Mouse (Mus musculus): Measurements from ENCODE around the gene Cryba4. TPM values are rescaled to one million over a fixed set of nuclear protein-coding genes. Genes with fewer than 3 reads are reported as not detected.

Gene Cryba4
- polyA plus RNA-seq (2015; fragmentation: Nextera tagmentation; extraction: Ambion mirVana) = 51.8 and 71.2 TPM in 2 replicates

DNA sequence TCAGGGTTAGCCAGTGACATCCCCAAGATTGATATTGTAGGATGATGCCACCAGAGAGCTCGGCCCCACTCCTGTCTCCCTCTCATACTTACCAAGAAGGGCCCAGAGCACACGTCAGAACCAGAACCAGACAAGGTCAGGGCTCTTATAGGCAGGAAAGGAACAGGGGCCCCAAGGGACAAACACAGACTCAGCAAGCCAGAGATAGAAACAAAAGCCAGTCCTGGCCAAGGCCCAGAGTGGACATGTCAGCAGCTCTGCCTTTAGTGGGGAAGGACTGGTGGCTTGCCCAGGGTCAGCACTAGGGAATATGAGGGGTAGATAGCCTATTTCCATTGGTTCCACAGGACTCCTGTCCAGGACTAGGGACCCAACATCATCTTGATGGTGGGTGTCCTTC lies at the start of gene Cryba4:
Gene Cryba4, minus strand, starts transcription at position 119 of the 400 bp plus-strand sequence.

DNA sequence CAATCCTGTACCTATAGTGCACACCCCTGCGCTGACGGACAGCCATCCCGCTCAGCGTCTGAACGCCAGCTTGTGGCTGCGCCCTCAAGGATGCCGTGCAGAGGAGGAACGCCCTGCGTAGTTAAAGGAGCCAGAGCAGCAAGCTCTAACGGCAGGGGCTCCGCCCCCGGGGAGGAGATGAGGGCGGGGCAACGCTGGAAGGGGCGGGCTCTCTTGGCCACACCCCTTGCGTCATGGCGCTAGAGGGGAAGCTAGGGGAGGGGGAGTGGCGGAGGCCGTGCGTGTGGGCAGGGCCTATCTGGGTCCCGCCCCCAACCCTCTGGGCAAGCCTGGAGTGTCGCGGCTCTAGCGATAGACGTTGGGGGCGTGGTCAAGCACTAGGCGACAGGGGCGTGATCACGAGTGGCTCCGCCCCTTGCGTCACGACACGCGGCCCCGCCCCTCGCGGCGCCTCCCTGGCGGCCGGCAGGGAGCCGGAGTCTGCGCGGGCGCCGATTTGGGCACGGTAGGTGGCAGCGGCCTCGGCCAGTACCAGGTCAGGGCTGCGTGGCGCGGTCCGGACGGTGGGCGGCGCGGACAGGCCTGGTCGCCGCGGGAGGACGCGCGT lies 24.1 kb upstream of the Cryba4 start, which contains the start of gene Tpst2:
Gene Tpst2, plus strand, starts transcription at position 425 of the 607 bp plus-strand sequence.

DNA sequence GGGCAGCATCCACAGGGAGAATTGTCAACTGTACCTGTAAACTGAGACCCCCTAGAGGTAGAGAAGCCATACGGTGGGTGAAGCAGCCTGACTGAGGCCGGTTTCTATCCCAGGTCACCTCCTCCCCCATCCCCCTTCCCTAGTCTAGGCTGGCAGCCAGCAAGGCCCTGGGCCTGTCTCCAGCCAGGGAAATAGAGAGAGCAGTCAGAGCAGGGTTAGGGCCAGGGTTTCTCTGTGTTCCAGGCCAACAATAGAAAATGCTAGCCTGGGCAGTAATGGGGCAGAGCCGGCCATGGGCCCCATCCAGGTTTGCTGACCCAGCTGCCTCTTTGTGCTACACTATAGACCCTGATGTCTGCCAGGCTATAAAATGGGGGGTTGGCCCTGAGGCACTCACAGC lies 3.1 kb upstream of the Cryba4 start, which contains the start of gene Crybb1:
Gene Crybb1, plus strand, starts transcription at position 390 of the 400 bp plus-strand sequence.

Other genes starting within 250 kb of the Cryba4 start
- 6.2 and 11.4 TPM in 2 replicates for gene Crybb1, start 3.3 kb upstream of the Cryba4 start, polyA plus RNA-seq (2015; fragmentation: Nextera tagmentation; extraction: Ambion mirVana)
- gene Tpst2, start 24.2 kb upstream of the Cryba4 start, polyA plus RNA-seq (2015; fragmentation: Nextera tagmentation; extraction: Ambion mirVana) = 92.9 and 193 TPM in 2 replicates
- gene Tfip11, start 73.8 kb upstream of the Cryba4 start, polyA plus RNA-seq (2015; fragmentation: Nextera tagmentation; extraction: Ambion mirVana) = 16.1 and 20.2 TPM in 2 replicates
- 28.9 and 31.0 TPM in 2 replicates for gene Srrd, start 90.5 kb upstream of the Cryba4 start, polyA plus RNA-seq (2015; fragmentation: Nextera tagmentation; extraction: Ambion mirVana)
- gene Hps4, start 90.6 kb upstream of the Cryba4 start, polyA plus RNA-seq (2015; fragmentation: Nextera tagmentation; extraction: Ambion mirVana) = 16.8 and 29.3 TPM in 2 replicates
- 0.14 and 0.17 TPM in 2 replicates for gene Gm6583, start 103.5 kb upstream of the Cryba4 start, polyA plus RNA-seq (2015; fragmentation: Nextera tagmentation; extraction: Ambion mirVana)
- 16.6 and 23.1 TPM in 2 replicates for gene Asphd2, start 142.3 kb upstream of the Cryba4 start, polyA plus RNA-seq (2015; fragmentation: Nextera tagmentation; extraction: Ambion mirVana)
- not detected in 2 replicates for gene Gm6588, start 196.9 kb upstream of the Cryba4 start, polyA plus RNA-seq (2015; fragmentation: Nextera tagmentation; extraction: Ambion mirVana)